Mouse (Mus musculus) testis, postnatal 10 days (tissue): ENCODE data around the gene Myo5c.
A peak's percentile ranks its signal among the peaks of the same experiment; 100 is the strongest.
"Not testable (repeated sequence)": the region's sequence is repeated elsewhere in the genome, so short reads cannot be mapped to it uniquely, and the experiment has no call there.

Source experiments
- DNase-seq: peaks from one replicate; pipeline ENCODE4 v3.0.0; 2021; ENCODE audit warnings: low spot score

The Myo5c gene

GRCm38 (mm10) chr9:75244527-75244926, 12.7 kb downstream of the Myo5c start:
- DNase-seq = no peak

- no peak for DNase-seq
Measured at GRCm38 (mm10) chr9:75246080-75246930, 14.5 kb downstream of the Myo5c start.

- DNase-seq = no peak
Measured at GRCm38 (mm10) chr9:75247870-75248269, 16.1 kb downstream of the Myo5c start.

GRCm38 (mm10) chr9:75248359-75248758, 16.5 kb downstream of the Myo5c start:
- DNase-seq = no peak

GRCm38 (mm10) chr9:75248874-75249273, 17.1 kb downstream of the Myo5c start:
- DNase-seq = no peak

GRCm38 (mm10) chr9:75253158-75253557, 21.3 kb downstream of the Myo5c start:
- DNase-seq = not testable (repeated sequence)

GRCm38 (mm10) chr9:75253766-75254165, 21.9 kb downstream of the Myo5c start:
- DNase-seq = no peak

GRCm38 (mm10) chr9:75254196-75254955, 22.6 kb downstream of the Myo5c start:
- DNase-seq = no peak

GRCm38 (mm10) chr9:75255820-75256545, 24.2 kb downstream of the Myo5c start:
- DNase-seq = no peak

GRCm38 (mm10) chr9:75258792-75259191, 27.0 kb downstream of the Myo5c start:
- no peak for DNase-seq

GRCm38 (mm10) chr9:75259656-75260055, 27.8 kb downstream of the Myo5c start:
- no peak for DNase-seq

GRCm38 (mm10) chr9:75261332-75261872, 29.6 kb downstream of the Myo5c start:
- DNase-seq = no peak

- no peak for DNase-seq
Measured at GRCm38 (mm10) chr9:75262235-75262826, 30.5 kb downstream of the Myo5c start.

GRCm38 (mm10) chr9:75264008-75264718, 32.3 kb downstream of the Myo5c start:
- DNase-seq = no peak

GRCm38 (mm10) chr9:75267147-75267546, 35.3 kb downstream of the Myo5c start:
- DNase-seq = no peak

GRCm38 (mm10) chr9:75270382-75270781, 38.6 kb downstream of the Myo5c start:
- no peak for DNase-seq

GRCm38 (mm10) chr9:75271539-75271938, 39.7 kb downstream of the Myo5c start:
- no peak for DNase-seq

- no peak for DNase-seq
Measured at GRCm38 (mm10) chr9:75273646-75274045, 41.8 kb downstream of the Myo5c start.

GRCm38 (mm10) chr9:75274486-75274885, 42.7 kb downstream of the Myo5c start:
- no peak for DNase-seq

- no peak for DNase-seq
Measured at GRCm38 (mm10) chr9:75275051-75275450, 43.2 kb downstream of the Myo5c start.

GRCm38 (mm10) chr9:75280814-75281213, 49.0 kb downstream of the Myo5c start:
- peak; percentile 65 for DNase-seq
